Mouse (Mus musculus): ENCODE measurements around the gene Tmem131l.

GRCm38 (mm10) chr3:83948801-83949200, 91.2 kb downstream of the Tmem131l start:
- TF ChIP-seq CTCF (IDR thresholded peaks at IDR 0.05; ENCODE audit: borderline replicate concordance, insufficient read depth, low read depth, low read length) (no peak), POLR2A (IDR thresholded peaks at IDR 0.05; ENCODE audit: borderline replicate concordance, insufficient read depth, low read length) (no peak)

All from cerebellum, adult 2 months (tissue).